Mouse (Mus musculus) bone marrow, adult 2 months (tissue): ENCODE measurements at regions not wholly inside any gene's neighbourhood (a gene's known extent, or its start where the extent isn't known, plus 50 kb on each side); places are given as distances from the start of the nearest gene placed in this dataset.

Experiments used
- CTCF ChIP-seq: fragments of 200-500 bp; IDR thresholded peaks from 2 replicates; pipeline ENCODE4 v1.5.1; 2011; ENCODE audit warnings: low read length, control low read depth; ENCODE audit not compliant: control insufficient read depth, insufficient read depth
- POLR2A ChIP-seq: fragments of 200-500 bp; IDR thresholded peaks from 2 replicates; pipeline ENCODE4 v1.6.1; 2011; ENCODE audit warnings: low read depth, mild to moderate bottlenecking, control low read depth, low read length, borderline replicate concordance; ENCODE audit not compliant: control insufficient read depth

- no peak for TF ChIP-seq CTCF
- TF ChIP-seq POLR2A = no peak
Measured at GRCm38 (mm10) chr5:75256186-75256585, 104.1 kb downstream of the Pdgfra start.
